Mouse (Mus musculus) testis, adult 2 months (tissue): ENCODE measurements at regions not wholly inside any gene's neighbourhood (a gene's known extent, or its start where the extent isn't known, plus 50 kb on each side); places are given as distances from the start of the nearest gene placed in this dataset.

Source experiments
- CTCF ChIP-seq: fragments of 200-500 bp; IDR thresholded peaks from 2 replicates; pipeline ENCODE4 v1.5.1; 2012; ENCODE audit warnings: low read depth, mild to moderate bottlenecking, inconsistent platforms, low read length, moderate library complexity; ENCODE audit not compliant: control insufficient read depth, insufficient read depth, insufficient replicate concordance
- POLR2A ChIP-seq: fragments of 200-500 bp; IDR thresholded peaks from 2 replicates; pipeline ENCODE4 v1.6.1; 2012; ENCODE audit warnings: low read depth, mild to moderate bottlenecking, inconsistent platforms, low read length, moderate library complexity; ENCODE audit not compliant: control insufficient read depth

GRCm38 (mm10) chr3:131016104-131016503 is 94.2 kb upstream of the Lef1 start:
- TF ChIP-seq POLR2A (no peak), CTCF (no peak)
